Mouse (Mus musculus) B cell, adult 62 days (primary cell): Measurements from ENCODE around the gene Gm10188. TPM values are rescaled to one million over a fixed set of nuclear protein-coding genes. Genes with fewer than 3 reads are reported as not detected.

Source experiments
- total RNA-seq: library from RNA; stranded (reverse); gene quantifications from 4 replicates; pipeline ENCODE4 v1.2.4, GENCODE M21; 2023

The Gm10188 gene
- total RNA-seq: not detected in 4 replicates

GRCm38 (mm10) chr1:132229667-132230066 lies at the start of gene Gm10188:
Gene Gm10188, minus strand, starts transcription at chr1:132229767.

GRCm38 (mm10) chr1:132191093-132191785 lies 38.3 kb downstream of the Gm10188 start, which contains the start of the genes Lemd1 and AC124108.1:
Gene Lemd1, plus strand, starts transcription at chr1:132191431.
Gene AC124108.1, plus strand, starts transcription at chr1:132191457.

Other genes starting within 250 kb of the Gm10188 start
- gene Elk4, start 222.2 kb downstream of the Gm10188 start, total RNA-seq: 332 to 367 TPM (median 348 TPM) in 4 replicates
- gene Mfsd4a, start 161.7 kb downstream of the Gm10188 start, total RNA-seq: 0.52 TPM in 1 of 4 replicates, not detected in the others
- 0.49 to 0.66 TPM in 2 of 4 replicates, not detected in the others for gene Cdk18, start 90.1 kb downstream of the Gm10188 start, total RNA-seq
- not detected in 4 replicates for gene Lemd1, start 38.3 kb downstream of the Gm10188 start, total RNA-seq
- gene AC124108.1, start 38.3 kb downstream of the Gm10188 start, total RNA-seq: not detected in 4 replicates
- 0.14 TPM in 1 of 4 replicates, not detected in the others for gene Klhdc8a, start 68.9 kb upstream of the Gm10188 start, total RNA-seq
- gene Nuak2, start 86.4 kb upstream of the Gm10188 start, total RNA-seq: 106 to 126 TPM (median 124 TPM) in 4 replicates
- 0.46 to 1.4 TPM (median 0.88 TPM) in 4 replicates for gene Tmcc2, start 161.5 kb upstream of the Gm10188 start, total RNA-seq
- gene Dstyk, start 187.8 kb upstream of the Gm10188 start, total RNA-seq: 18.3 to 26.1 TPM (median 24.4 TPM) in 4 replicates
- gene Rbbp5, start 247.6 kb upstream of the Gm10188 start, total RNA-seq: 45.5 to 61.1 TPM (median 51.7 TPM) in 4 replicates